Mouse (Mus musculus) thymus, adult 2 months (tissue): ENCODE results near the gene Sirt7. TPM values are rescaled to one million over a fixed set of nuclear protein-coding genes. Genes with fewer than 3 reads are reported as not detected.
"Not testable (repeated sequence)": the region's sequence is repeated elsewhere in the genome, so short reads cannot be mapped to it uniquely, and the experiment has no call there.

Experiments used
- DNase-seq: peaks from one replicate; pipeline ENCODE4 v3.0.0; 2021
- H3K27ac ChIP-seq: fragments of 200-500 bp; 2 replicates; pipeline ENCODE4 v1.5.1; 2012; ENCODE audit warnings: low read length, control low read depth; ENCODE audit not compliant: control insufficient read depth, insufficient read depth
- H3K27me3 ChIP-seq: fragments of 200-500 bp; 2 replicates; pipeline ENCODE4 v1.6.1; 2012; ENCODE audit warnings: mild to moderate bottlenecking, low read length, moderate library complexity, mixed read lengths; ENCODE audit not compliant: control insufficient read depth, insufficient read depth
- H3K36me3 ChIP-seq: fragments of 200-500 bp; 2 replicates; pipeline ENCODE4 v1.6.1; 2012; ENCODE audit warnings: mild to moderate bottlenecking, low read length, moderate library complexity; ENCODE audit not compliant: control insufficient read depth, insufficient read depth
- H3K4me1 ChIP-seq: fragments of 200-500 bp; replicated peaks from 2 replicates; pipeline ENCODE4 v1.6.1; 2012; ENCODE audit warnings: low read length; ENCODE audit not compliant: control insufficient read depth, insufficient read depth
- H3K4me3 ChIP-seq: fragments of 200-500 bp; 2 replicates; pipeline ENCODE4 v1.5.1; 2012; ENCODE audit warnings: mild to moderate bottlenecking, low read length, control low read depth, moderate library complexity; ENCODE audit not compliant: control insufficient read depth, insufficient read depth
- CTCF ChIP-seq: fragments of 200-500 bp; IDR thresholded peaks from 2 replicates; pipeline ENCODE4 v1.5.1; 2012; ENCODE audit warnings: mild to moderate bottlenecking, control low read depth, low read length, moderate library complexity, borderline replicate concordance; ENCODE audit not compliant: control insufficient read depth, poor library complexity, insufficient read depth; ENCODE audit errors: extremely low read depth
- POLR2A ChIP-seq: fragments of 200-500 bp; IDR thresholded peaks from 2 replicates; pipeline ENCODE4 v1.6.1; 2012; ENCODE audit warnings: mild to moderate bottlenecking, low read length, control low read depth, moderate library complexity; ENCODE audit not compliant: control insufficient read depth, poor library complexity, insufficient read depth; ENCODE audit errors: extremely low read depth
- WGBS: fragments of 180-500 bp; shearing (Covaris S2); methylation state at CpG from one replicate; pipeline ENCODE4 v1.1.7; 2018; 5-methylcytosine and 5-hydroxymethylcytosine counted together
- polyA plus RNA-seq: library from polyadenylated mRNA; depleted of rRNA; stranded (reverse); fragments of >200 nt; gene quantifications from 2 replicates; pipeline ENCODE4 v1.2.3, GENCODE M21; 2012

The Sirt7 gene
- polyA plus RNA-seq, 1 experiment, result 184 TPM

DNA sequence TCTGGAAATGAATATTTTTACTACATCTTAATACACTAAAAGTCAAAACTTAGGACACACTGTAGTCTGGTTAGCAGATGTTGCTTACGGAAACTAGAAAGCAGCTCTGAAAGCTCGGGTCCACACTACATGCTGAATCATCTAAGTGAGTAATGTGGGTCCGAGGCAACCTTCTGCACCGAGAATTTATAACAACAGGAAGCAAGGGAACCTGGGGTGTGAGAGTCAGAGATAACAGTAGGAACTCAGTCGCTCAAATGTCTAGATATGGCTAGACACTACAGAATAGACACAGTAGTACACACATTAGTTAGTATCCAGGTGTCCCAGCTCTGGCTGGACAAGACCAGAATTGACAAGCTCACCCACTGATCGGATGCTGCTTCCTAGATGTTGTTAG, 36.5 kb downstream of the Sirt7 start:
- Histone ChIP-seq H3K4me3 (no peak overlapping the region), H3K27me3 (no peaks in the 10 kb centered on the region), H3K4me1 (no peaks in the 10 kb centered on the region), H3K27ac (no peak overlapping the region), H3K36me3 (peaks cover 53% of the 10 kb centered on the region)
- WGBS, result 87% methylated on average over 6 of the region's 6 CpGs
- DNase-seq, result no peak
- TF ChIP-seq POLR2A, result no peak
- no peak for TF ChIP-seq CTCF

DNA sequence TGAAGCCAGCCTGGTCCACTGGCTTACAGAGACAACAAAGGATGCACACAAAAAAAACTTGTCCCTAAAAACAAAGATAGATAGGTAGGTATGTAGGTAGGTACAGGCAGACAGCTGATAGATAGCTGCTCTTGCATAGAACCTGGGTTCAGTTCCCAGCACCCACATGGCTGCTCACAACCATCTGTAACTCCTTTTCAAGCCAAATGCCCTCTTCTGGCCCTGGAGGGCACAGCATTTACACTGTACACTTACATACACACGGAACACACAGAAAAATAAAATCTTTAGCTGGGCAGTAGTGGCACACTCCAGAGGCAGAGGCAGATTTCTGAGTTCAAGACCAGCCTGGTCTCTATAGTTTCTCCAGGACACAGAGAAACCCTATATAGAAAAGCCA, 41.1 kb downstream of the Sirt7 start:
- peaks cover 29% of the 10 kb centered on the region for H3K36me3 ChIP-seq

DNA sequence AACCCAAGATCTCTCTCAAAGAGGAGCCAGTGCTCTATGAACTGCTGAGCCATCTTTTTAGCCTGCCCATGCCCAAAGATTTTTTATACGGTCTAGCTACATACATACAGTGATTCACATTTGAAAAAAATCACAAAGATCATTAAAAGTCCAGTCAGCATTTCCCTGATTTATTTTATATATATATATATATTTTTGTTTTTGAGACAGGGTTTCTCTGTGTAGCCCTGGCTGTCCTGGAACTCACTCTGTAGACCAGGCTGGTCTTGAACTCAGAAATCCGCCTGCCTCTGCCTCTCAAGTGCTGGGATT, 42.1 kb downstream of the Sirt7 start:
- H3K27me3 ChIP-seq, H3K4me3 ChIP-seq, H3K27ac ChIP-seq, DNase-seq: not testable (repeated sequence)
- WGBS, result 94% methylated on average over 2 of the region's 2 CpGs
- Histone ChIP-seq H3K4me1 (peaks cover 23% of the 10 kb centered on the region), H3K36me3 (peaks cover 29% of the 10 kb centered on the region)

More for the DNA sequence above, 41.1 kb downstream of the Sirt7 start:
- Histone ChIP-seq H3K4me1 (peaks cover 23% of the 10 kb centered on the region), H3K27ac (no peak overlapping the region), H3K4me3 (no peak overlapping the region), H3K27me3 (no peaks in the 10 kb centered on the region)
- DNase-seq, result no peak
- TF ChIP-seq CTCF (no peak), POLR2A (no peak)
- WGBS, result 94% methylated on average over 1 of the region's 1 CpGs

DNA sequence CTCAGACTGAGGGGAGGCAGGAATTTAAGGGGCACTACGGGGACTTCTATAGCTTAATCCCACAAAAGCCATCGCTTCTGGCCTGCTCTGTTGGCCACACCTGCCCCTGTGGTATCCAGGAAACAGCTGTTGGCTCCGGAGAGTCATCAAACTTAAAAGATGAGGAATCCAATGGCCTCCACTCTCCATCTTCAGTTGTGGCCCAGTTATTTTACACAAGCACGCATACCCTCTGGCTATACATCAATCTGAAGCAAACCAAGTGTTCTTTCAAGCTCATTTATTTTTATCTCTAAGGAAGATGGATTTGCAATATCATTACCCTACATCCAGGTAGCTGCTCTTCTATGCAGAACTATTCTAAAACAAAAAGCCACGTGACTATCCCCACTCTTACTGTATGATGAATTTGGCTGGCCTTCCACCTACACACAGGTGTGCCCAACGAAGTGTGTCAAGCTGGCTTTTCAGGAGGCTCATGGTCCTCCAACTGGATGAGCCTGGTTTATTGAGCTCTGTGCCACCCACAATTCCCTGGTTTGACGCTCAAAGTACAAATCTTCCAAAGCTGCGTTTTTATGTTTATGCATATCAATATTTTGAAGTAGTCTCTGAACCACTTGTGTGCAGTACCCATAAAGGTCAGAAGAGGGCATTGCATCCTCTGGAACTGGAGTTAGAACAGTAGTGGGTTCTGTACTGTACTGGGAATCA, 42.6 kb downstream of the Sirt7 start:
- Histone ChIP-seq H3K36me3 (peaks cover 29% of the 10 kb centered on the region), H3K27ac (peak overlapping the region; percentile 27), H3K4me3 (peak overlapping the region; percentile 97), H3K4me1 (peaks cover 23% of the 10 kb centered on the region), H3K27me3 (no peaks in the 10 kb centered on the region)
- WGBS, result 57% methylated on average over 8 of the region's 8 CpGs
- DNase-seq, result peak; percentile 68
- TF ChIP-seq CTCF (no peak), POLR2A (no peak)

DNA sequence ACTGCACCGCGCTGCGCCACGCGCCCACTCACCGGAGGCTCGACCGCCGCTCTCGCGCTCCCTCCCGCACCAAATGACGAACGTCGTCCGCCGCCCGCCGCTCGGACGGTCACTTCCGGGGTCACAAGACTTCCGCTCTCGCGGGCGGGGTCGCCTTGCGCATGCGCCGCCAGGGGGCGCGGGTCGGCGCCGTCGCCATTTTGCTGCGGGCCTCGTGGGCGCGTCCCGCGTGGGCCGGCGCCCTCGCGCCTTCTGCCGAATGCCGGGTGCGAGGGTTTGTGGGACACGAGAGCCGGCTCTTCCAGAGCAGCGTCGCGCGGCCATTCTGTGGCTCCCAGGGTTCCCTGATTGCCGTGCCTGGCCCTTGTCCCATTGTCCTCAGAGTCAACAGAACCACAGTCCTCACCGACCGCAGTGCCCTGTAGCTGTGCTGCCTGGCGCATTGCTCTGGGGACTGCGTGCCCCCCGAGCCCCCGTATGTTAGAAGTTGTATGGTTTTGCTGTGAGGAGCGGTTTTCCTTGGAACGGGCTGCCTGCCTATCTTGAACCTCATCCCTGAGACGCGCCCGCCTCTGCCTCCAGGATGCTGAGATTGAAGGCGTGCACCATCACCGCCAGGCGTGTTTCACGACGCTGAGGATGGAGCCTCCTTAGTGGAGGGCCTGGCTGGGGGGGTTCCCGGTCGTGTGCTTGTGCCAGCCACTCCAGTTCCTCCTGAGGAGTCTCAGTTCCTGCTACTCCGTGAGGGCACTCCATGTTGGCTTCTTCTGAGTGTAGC, 43.4 kb downstream of the Sirt7 start, which contains the start of gene Arhgdia:
Arhgdia (minus strand) TSS at position 135 of the 778 bp plus-strand sequence.
- TF ChIP-seq POLR2A, result peak; percentile 97
- peak; percentile 72; the same call in 1 of the 2 replicates for TF ChIP-seq CTCF
- H3K4me1 ChIP-seq, result peaks cover 23% of the 10 kb centered on the region
- DNase-seq, result peak; percentile 87
- WGBS, result 2% methylated on average over 75 of the region's 75 CpGs
- peak within 1 kb of the TSS; percentile 51 for H3K27ac ChIP-seq
- H3K27me3 ChIP-seq, result no peaks in the 10 kb centered on the region
- peaks cover 22% of the 10 kb centered on the region for H3K36me3 ChIP-seq
- peak within 1 kb of the TSS; percentile 97 for H3K4me3 ChIP-seq

DNA sequence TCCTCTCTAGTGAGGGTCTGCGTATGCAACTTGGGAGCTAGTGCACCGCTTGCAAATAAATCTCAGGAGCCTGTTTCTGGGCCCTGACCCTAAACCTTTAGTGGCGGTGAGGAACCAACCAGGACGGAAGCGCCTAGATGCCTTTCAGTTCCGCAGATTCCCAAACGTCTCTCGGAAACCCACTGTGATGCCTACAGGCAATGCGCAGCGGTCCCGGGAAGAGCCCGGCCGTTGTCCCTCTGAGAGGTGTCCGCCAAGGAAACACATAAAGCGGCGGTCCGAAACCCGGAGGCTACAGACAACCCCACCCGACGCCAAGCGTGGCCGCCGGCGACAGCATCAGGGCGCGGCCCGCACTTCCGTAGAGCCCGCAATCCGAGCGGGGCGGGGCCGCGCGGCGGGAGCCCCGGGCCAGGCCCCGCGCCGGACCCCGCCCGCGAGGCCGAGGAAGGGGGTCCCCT, 44.1 kb downstream of the Sirt7 start:
- 1% methylated on average over 44 of the region's 44 CpGs for WGBS

More for the DNA sequence above, 44.1 kb downstream of the Sirt7 start:
- Histone ChIP-seq H3K27ac (peak overlapping the region; percentile 51), H3K4me1 (peaks cover 23% of the 10 kb centered on the region), H3K27me3 (no peaks in the 10 kb centered on the region), H3K4me3 (peak overlapping the region; percentile 97), H3K36me3 (peaks cover 19% of the 10 kb centered on the region)
- DNase-seq, result peak; percentile 47
- TF ChIP-seq POLR2A (no peak), CTCF (no peak)
